Mouse (Mus musculus) heart, adult 2 months (tissue): ENCODE results near the gene Cyp51. TPM values are rescaled to one million over a fixed set of nuclear protein-coding genes. Genes with fewer than 3 reads are reported as not detected.
"Not testable (repeated sequence)": the region's sequence is repeated elsewhere in the genome, so short reads cannot be mapped to it uniquely, and the experiment has no call there.

Experiments used
- DNase-seq, 2 experiments: peaks; one replicate each; pipeline ENCODE4 v3.0.0; 2021
- H3K27ac ChIP-seq: fragments of 200-600 bp; 2 replicates; pipeline ENCODE4 v1.8.1; 2022
- H3K27me3 ChIP-seq: fragments of 200-500 bp; 2 replicates; pipeline ENCODE4 v1.6.1; 2012; ENCODE audit warnings: mild to moderate bottlenecking, low read length, inconsistent platforms, mixed read lengths; ENCODE audit not compliant: control insufficient read depth, insufficient read depth
- H3K36me3 ChIP-seq: fragments of 200-500 bp; 2 replicates; pipeline ENCODE4 v1.6.1; 2012; ENCODE audit warnings: low read length, inconsistent platforms; ENCODE audit not compliant: control insufficient read depth, insufficient read depth
- H3K4me1 ChIP-seq: fragments of 200-500 bp; 2 replicates; pipeline ENCODE4 v1.6.1; 2011; ENCODE audit warnings: low read length; ENCODE audit not compliant: control insufficient read depth, insufficient read depth
- H3K4me3 ChIP-seq: fragments of 200-600 bp; 2 replicates; pipeline ENCODE4 v1.8.1; 2022
- H3K79me2 ChIP-seq: fragments of 200-500 bp; replicated peaks from 2 replicates; pipeline ENCODE4 v1.6.1; 2012; ENCODE audit warnings: mild to moderate bottlenecking, inconsistent platforms, low read length, moderate library complexity, mixed read lengths; ENCODE audit not compliant: control insufficient read depth, insufficient read depth
- H3K9ac ChIP-seq: fragments of 200-500 bp; 2 replicates; pipeline ENCODE4 v1.6.1; 2012; ENCODE audit warnings: low read depth, mild to moderate bottlenecking, control low read depth, inconsistent platforms, low read length, mixed read lengths
- CTCF ChIP-seq: fragments of 200-600 bp; IDR thresholded peaks from 2 replicates; pipeline ENCODE4 v1.8.1; 2022; ENCODE audit warnings: antibody characterized with exemption, mild to moderate bottlenecking, moderate library complexity
- EP300 ChIP-seq: fragments of 200-500 bp; IDR thresholded peaks from 2 replicates; pipeline ENCODE4 v1.6.1; 2011; ENCODE audit warnings: low read depth, low read length, control low read depth; ENCODE audit not compliant: insufficient read depth
- POLR2A ChIP-seq: fragments of 200-500 bp; IDR thresholded peaks from 2 replicates; pipeline ENCODE4 v1.6.1; 2011; ENCODE audit warnings: mild to moderate bottlenecking, low read depth, low read length, control low read depth; ENCODE audit not compliant: insufficient read depth
- WGBS: fragments of 180-500 bp; shearing (Covaris S2); methylation state at CpG from one replicate; pipeline ENCODE4 v1.1.7; 2018; 5-methylcytosine and 5-hydroxymethylcytosine counted together
- intact Hi-C: fragments of 180-260 bp; cut with DNase I; formaldehyde crosslinking; loops from one replicate; pipeline ENCODE4 v1.15.1; 2025
- long read RNA-seq: library from polyadenylated mRNA; stranded (forward); transcript quantifications from one replicate; pipeline ENCODE4 v2.0.0, GENCODE M21; 2021
- polyA plus RNA-seq: library from polyadenylated mRNA; depleted of rRNA; stranded (reverse); fragments of >200 nt; gene quantifications from 2 replicates; pipeline ENCODE4 v1.2.3, GENCODE M21; 2012; rRNA removed
- total RNA-seq, 2 experiments: library from RNA; stranded (reverse); gene quantifications; 2 replicates each; pipeline ENCODE4 v1.2.3; 2021

The Cyp51 gene
- total RNA-seq (1 to 10 TPM; 6.2 to 6.4 TPM), polyA plus RNA-seq (4.6 and 5.4 TPM in 2 replicates)
- long read RNA-seq, transcript Cyp51-201 (10 exons, 3,931 nt), result major isoform, 14 of 17 reads
- long read RNA-seq, partial matches to known transcripts, result 1 of 17 reads
- long read RNA-seq, other reads (novel, unspliced or antisense), result 2 of 17 reads

DNA sequence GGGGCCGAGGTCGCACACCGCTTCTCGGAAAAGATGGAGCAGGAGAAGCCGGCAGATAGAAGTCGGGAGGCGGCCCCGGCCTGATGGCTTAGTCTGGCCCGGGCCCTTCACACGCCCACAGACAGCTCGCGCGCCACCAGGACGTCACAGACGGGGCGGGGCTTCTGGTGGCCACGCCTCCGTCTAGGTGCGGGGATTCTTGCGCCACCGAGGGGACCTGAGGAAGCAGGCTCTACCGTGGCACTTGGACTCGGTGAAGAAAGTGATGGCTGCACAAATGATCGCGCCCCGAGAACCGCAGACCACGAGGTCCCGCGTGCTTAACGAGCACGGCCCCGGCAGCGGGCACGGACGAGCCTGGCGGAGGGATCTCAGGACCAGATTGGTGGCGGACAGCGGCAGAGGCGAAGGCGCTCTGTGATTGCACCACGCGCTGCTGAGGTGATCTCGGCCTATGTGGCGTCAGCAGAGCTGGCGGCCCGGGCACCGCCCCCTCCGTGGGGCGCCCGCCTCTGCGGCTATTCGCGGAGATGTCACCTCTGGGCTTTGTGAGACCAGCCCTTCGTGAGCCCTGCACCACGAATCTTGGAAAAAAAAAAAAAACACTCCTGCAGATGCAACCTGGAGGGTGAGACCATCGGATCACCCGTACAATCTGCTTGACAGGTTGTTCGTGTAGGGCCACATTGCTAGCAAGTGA is at the start of gene Cyp51:
TSS of gene Cyp51 (minus strand) at position 406 of the 700 bp plus-strand sequence.
- peak within 1 kb of the TSS; percentile 81 for H3K27ac ChIP-seq
- under 1% methylated on average over 59 of the region's 59 CpGs for WGBS
- no peaks in the 10 kb centered on the region for H3K27me3 ChIP-seq
- peak; percentile 90 to 91 for DNase-seq
- intact Hi-C loops, result loop anchor here (5.0 kb wide), 2 partner anchors 88 to 212 kb away; partner anchors contain the start of genes Mterf1a and Mterf1b
- H3K36me3 ChIP-seq, result no peaks in the 10 kb centered on the region
- peak within 1 kb of the TSS; percentile 80 for H3K4me3 ChIP-seq
- H3K79me2 ChIP-seq, result no peaks in the 10 kb centered on the region
- peak within 1 kb of the TSS; percentile 85 for H3K9ac ChIP-seq
- 0 out of 2 replicates have a peak, but pooled peaks cover 1% of the 10 kb centered on the region for H3K4me1 ChIP-seq
- TF ChIP-seq POLR2A (peak; percentile 40; the same call in 1 of the 2 replicates), EP300 (peak; percentile 53; the same call in 1 of the 2 replicates), CTCF (no peak)

DNA sequence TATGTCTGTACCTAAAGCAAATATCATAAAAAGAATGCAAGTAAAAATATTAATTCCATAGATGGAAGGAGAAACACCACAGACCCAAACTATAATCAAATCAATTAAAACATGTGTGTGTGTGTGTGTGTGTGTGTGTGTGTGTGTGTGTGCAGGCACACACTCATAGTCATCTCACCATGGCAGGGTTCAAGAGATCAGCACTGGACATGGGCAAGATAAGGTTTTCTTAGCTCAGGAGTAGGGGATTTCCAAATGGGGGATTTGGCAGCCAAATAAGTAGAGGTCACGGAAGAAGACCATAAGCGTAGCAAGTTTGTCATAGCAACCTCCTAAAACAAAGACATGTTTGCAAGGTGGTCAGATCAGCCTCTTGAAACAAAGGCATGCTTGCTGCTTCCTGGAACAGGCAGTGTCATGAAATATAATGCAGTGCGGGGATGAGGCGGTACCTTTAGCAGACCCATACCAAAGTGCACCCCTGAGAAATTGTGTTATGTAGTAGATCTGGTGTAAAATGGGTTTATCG is 8.1 kb upstream of the Cyp51 start:
- WGBS, result 80% methylated on average over 5 of the region's 5 CpGs
- Histone ChIP-seq H3K27me3 (no peaks in the 10 kb centered on the region), H3K36me3 (no peaks in the 10 kb centered on the region), H3K9ac (no peak overlapping the region), H3K79me2 (no peaks in the 10 kb centered on the region), H3K4me3 (no peak overlapping the region), H3K27ac (no peak overlapping the region), H3K4me1 (no peaks in the 10 kb centered on the region)
- intact Hi-C loops, result no loop called here
- no peak for DNase-seq
- TF ChIP-seq CTCF, result no peak
- no peak for TF ChIP-seq POLR2A
- no peak for TF ChIP-seq EP300

- 67% methylated on average over 7 of the region's 7 CpGs for WGBS
- intact Hi-C loops, H3K9ac ChIP-seq, H3K36me3 ChIP-seq, DNase-seq, H3K27me3 ChIP-seq, H3K79me2 ChIP-seq, H3K4me1 ChIP-seq, H3K4me3 ChIP-seq, H3K27ac ChIP-seq: not testable (repeated sequence)
These were observed 2.5 kb upstream of the Cyp51 start for GRCm38 (mm10) chr5:4107056-4107455.

GRCm38 (mm10) chr5:4105651-4106186 is 1.2 kb upstream of the Cyp51 start:
- H3K27ac ChIP-seq, result no peak overlapping the region
- no peak overlapping the region for H3K9ac ChIP-seq
- H3K27me3 ChIP-seq, result no peaks in the 10 kb centered on the region
- no peak overlapping the region for H3K4me3 ChIP-seq
- H3K79me2 ChIP-seq, result no peaks in the 10 kb centered on the region
- H3K36me3 ChIP-seq, result no peaks in the 10 kb centered on the region
- 0 out of 2 replicates have a peak, but pooled peaks cover 1% of the 10 kb centered on the region for H3K4me1 ChIP-seq
- WGBS, result 91% methylated on average over 2 of the region's 2 CpGs
- TF ChIP-seq POLR2A (no peak), EP300 (no peak), CTCF (no peak)
- intact Hi-C loops, result no loop called here
- no peak for DNase-seq

DNA sequence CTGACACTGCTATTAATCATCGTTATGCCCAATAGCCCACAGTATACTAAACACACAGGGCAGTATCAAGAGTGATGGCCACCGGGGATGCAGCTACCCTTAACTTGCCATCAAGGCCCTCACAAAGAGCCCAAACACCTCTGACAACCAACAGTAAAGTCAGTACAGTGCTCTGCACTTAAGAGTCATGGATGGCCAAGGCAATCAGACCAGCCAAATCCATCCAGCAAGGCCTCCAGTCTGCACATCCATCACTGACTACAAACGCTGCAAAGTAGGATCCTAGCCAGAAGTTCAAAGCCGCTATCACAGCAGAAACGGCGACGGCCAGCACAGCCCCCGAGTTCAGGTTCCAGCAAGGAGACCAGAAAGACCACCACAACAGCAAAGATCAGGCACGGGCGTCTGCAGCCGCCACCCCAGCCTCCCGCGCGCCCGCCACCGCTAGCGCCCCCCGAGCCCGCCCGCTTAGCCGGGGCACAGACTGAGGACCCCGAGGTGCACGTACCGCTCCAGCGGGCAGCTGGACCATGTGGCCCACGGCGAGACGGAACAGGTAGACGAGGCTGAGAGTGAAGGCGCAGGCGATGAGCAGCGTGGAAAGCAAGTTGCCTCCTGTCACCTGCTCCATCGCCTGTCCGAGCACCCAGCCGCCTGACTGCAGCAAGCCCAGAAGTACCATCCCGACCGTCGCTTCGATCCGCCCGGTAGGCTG is 763 bp downstream of the Cyp51 start:
- Histone ChIP-seq H3K27me3 (no peaks in the 10 kb centered on the region), H3K4me3 (peak overlapping the region; percentile 80), H3K27ac (peak overlapping the region; percentile 81), H3K4me1 (0 out of 2 replicates have a peak, but pooled peaks cover 1% of the 10 kb centered on the region), H3K9ac (peak overlapping the region; percentile 79), H3K79me2 (no peaks in the 10 kb centered on the region), H3K36me3 (no peaks in the 10 kb centered on the region)
- intact Hi-C loops, result loop anchor here (5.0 kb wide), 2 partner anchors 89 to 211 kb away; partner anchors contain the start of genes Mterf1a and Mterf1b
- WGBS, result 2% methylated on average over 41 of the region's 41 CpGs
- no peak for DNase-seq
- no peak for TF ChIP-seq EP300
- no peak for TF ChIP-seq CTCF
- no peak for TF ChIP-seq POLR2A
